Mouse (Mus musculus): ENCODE measurements at regions not wholly inside any gene's neighbourhood (a gene's known extent, or its start where the extent isn't known, plus 50 kb on each side); places are given as distances from the start of the nearest gene placed in this dataset.

DNA sequence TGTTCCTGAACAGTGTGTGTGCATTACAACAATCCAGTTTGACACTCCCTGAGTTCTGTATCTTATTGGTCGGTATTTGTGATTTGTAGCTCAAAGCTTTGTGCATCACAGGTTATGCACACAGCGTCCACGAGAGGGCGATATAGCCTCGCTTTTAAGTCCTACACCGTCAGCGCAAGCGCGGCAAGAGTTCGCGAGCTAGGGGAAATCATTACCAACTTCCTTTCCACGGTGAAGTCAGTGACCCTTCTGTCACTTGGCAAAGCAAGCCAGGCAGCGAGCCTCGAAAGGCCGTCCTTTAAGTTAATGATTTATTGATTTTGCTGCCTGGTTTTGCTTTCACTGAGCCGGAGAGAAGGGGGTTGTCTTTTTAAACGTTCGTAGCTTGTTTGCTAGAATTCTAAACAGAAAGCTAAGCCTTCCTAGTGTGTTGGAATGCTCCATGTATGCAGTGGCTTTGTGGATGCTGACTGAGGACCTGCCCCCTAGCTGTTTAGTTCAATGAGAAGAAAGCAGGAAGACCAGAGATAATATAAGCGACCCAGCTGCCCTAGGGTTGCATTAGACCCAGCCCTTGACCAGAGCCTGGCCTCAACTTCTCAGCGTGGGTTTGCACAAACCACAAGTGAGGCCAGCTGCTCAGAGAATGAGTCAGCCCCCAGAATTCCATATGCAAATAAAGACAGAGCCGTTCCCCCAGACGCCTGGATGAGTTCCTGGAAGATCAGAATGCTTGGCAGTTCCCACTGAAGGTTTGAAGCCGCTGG lies 79.0 kb upstream of the Ipo5 start:
- TF ChIP-seq CTCF (IDR thresholded peaks at IDR 0.05; ENCODE audit: control insufficient read depth, insufficient read depth, insufficient read length), result peak; percentile 73
- peak; percentile 46 for TF ChIP-seq MAX (IDR thresholded peaks at IDR 0.05)
- no peak for TF ChIP-seq MYOG (IDR thresholded peaks at IDR 0.05; ENCODE audit: control insufficient read depth, extremely low read depth, insufficient read length)
- no peak for TF ChIP-seq USF1 (IDR thresholded peaks at IDR 0.05; ENCODE audit: low read depth)
- TF ChIP-seq MYOD1 (IDR thresholded peaks at IDR 0.05; ENCODE audit: control insufficient read depth, insufficient read length, low read depth), result peak; percentile 84
- TF ChIP-seq CEBPB (IDR thresholded peaks at IDR 0.05; ENCODE audit: low read depth), result peak; percentile 28
- peak; percentile 74 for TF ChIP-seq FOSL1 (IDR thresholded peaks at IDR 0.05; ENCODE audit: insufficient read depth, low read length, poor library complexity, severe bottlenecking)

Measured in C2C12 (cell line).